16 mouse cellular contexts compared by ENCODE assay signal in the genomic region with DNA sequence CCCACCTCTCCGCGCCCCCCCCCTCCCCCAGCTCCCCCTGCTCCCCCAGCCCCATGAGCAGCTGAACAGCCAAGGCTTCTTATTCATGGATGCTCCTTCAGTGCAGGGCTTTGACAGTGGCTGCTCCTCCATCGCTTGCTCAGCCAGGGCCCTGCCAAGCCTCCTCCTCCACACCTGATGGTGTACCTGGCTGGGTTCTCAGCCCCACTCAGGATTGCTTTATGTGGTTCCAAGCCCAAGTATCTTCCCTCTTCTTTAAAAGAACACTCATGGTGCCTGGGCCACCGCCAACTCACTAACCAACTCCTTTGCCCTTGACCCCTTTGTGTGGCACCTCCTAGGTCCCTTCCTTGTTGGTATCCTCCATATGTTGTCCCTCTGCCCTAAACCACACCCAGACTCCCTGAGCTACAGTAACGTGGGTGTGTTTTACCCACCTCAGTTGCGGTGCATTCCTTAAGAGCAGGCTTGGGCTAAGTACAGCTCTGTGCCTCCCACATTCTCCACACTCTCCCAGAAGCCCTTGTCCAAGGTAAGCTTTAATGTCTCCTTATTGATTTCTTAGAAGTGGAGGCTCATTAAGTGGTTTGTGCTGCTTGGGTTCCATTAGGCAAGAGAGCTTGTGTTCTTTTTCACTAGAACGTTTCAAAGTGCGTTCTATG.
"Had no signal": no experiment of that assay in that cellular context is flagged by ENCODE, and none has a peak within 500 bp of the region (broad histone marks: within the 10 kb centered on the region; RNA-seq: fewer than 3 reads in every experiment).

No protein-coding gene starts in this region.

- ATAC-seq: forebrain, embryonic 16.5 days; hindbrain, embryonic 16.5 days; inflammation-experienced regulatory T-cells, adult 6 months; intestine, embryonic 15.5 days; intestine, postnatal 0 days; liver, embryonic 12.5 days had no signal

- DNase-seq: gastrocnemius, adult 2 months; gastrocnemius, postnatal 10 days; gastrocnemius, postnatal 25 days; heart, adult 18-20 months; heart, postnatal 10 days; heart, postnatal 4 days; kidney, adult 18-20 months; kidney, adult 8-10 months; kidney, postnatal 14 days; kidney, postnatal 36 days had no signal
